Mouse (Mus musculus): Measurements from ENCODE around the gene Lrig1. TPM values are rescaled to one million over a fixed set of nuclear protein-coding genes. Genes with fewer than 3 reads are reported as not detected.

Gene Lrig1
- total and polyA plus RNA-seq, 3 experiments = 0.58 to 0.75 TPM; not detected in 1

GRCm38 (mm10) chr6:94598421-94598820 lies 101.5 kb downstream of the Lrig1 start:
- no peak for DNase-seq (ENCODE audit: low read depth, low spot score)
- TF ChIP-seq POLR2AphosphoS2 (IDR thresholded peaks at IDR 0.05; ENCODE audit: low read length) (no peak), MEF2A (IDR thresholded peaks at IDR 0.05; ENCODE audit: extremely low read depth, insufficient replicate concordance, low read depth, low read length, poor library complexity, severe bottlenecking) (no peak), MAX (IDR thresholded peaks at IDR 0.05; ENCODE audit: low read length) (no peak), ZNF384 (IDR thresholded peaks at IDR 0.05; ENCODE audit: low read depth, low read length) (no peak), CTCF (IDR thresholded peaks at IDR 0.05 in 2 of 3, conservative IDR thresholded peaks at IDR 0.05 in 1 of 3; ENCODE audit: control insufficient read depth in 1 of 3, insufficient read depth in 1 of 3, low read depth in 2 of 3, low read length in 3 of 3, poor library complexity in 1 of 3, severe bottlenecking in 1 of 3) (no peak), MYB (IDR thresholded peaks at IDR 0.05; ENCODE audit: low read depth, low read length) (no peak), EP300 (IDR thresholded peaks at IDR 0.05; ENCODE audit: low read depth in 1 of 2, low read length in 2 of 2) (no peak)
- Histone ChIP-seq H3K9me3 (replicated peaks; ENCODE audit: insufficient read depth, low read length) (no peaks in the 10 kb centered on the region), H3K9ac (ENCODE audit: control insufficient read depth, low read depth, low read length, poor library complexity, severe bottlenecking) (no peak overlapping the region), H3K4me1 (ENCODE audit: control insufficient read depth in 1 of 2, insufficient read depth in 2 of 2, low read length in 2 of 2) (no peaks in the 10 kb centered on the region), H3K4me3 (ENCODE audit: control insufficient read depth in 1 of 2, insufficient read depth in 1 of 2, low read depth in 2 of 2, low read length in 2 of 2) (no peak overlapping the region), H3K79me2 (ENCODE audit: control insufficient read depth, insufficient read depth, low read length, poor library complexity) (no peaks in the 10 kb centered on the region), H3K27me3 (ENCODE audit: control insufficient read depth in 1 of 2, insufficient read depth in 2 of 2, low read length in 2 of 2) (no peaks in the 10 kb centered on the region), H3K27ac (ENCODE audit: control insufficient read depth, low read depth, low read length) (no peak overlapping the region), H3K36me3 (ENCODE audit: control insufficient read depth in 1 of 2, insufficient read depth in 2 of 2, low read length in 2 of 2) (no peaks in the 10 kb centered on the region)

- Histone ChIP-seq H3K27ac (ENCODE audit: control insufficient read depth, low read depth, low read length) (no peak overlapping the region), H3K9ac (ENCODE audit: control insufficient read depth, low read depth, low read length, poor library complexity, severe bottlenecking) (no peak overlapping the region), H3K79me2 (ENCODE audit: control insufficient read depth, insufficient read depth, low read length, poor library complexity) (no peaks in the 10 kb centered on the region), H3K36me3 (ENCODE audit: control insufficient read depth in 1 of 2, insufficient read depth in 2 of 2, low read length in 2 of 2) (no peaks in the 10 kb centered on the region), H3K4me1 (ENCODE audit: control insufficient read depth in 1 of 2, insufficient read depth in 2 of 2, low read length in 2 of 2) (no peaks in the 10 kb centered on the region), H3K27me3 (ENCODE audit: control insufficient read depth in 1 of 2, insufficient read depth in 2 of 2, low read length in 2 of 2) (no peaks in the 10 kb centered on the region), H3K9me3 (replicated peaks; ENCODE audit: insufficient read depth, low read length) (no peaks in the 10 kb centered on the region), H3K4me3 (ENCODE audit: control insufficient read depth in 1 of 2, insufficient read depth in 1 of 2, low read depth in 2 of 2, low read length in 2 of 2) (no peak overlapping the region)
- no peak for DNase-seq (ENCODE audit: low read depth, low spot score)
- TF ChIP-seq SMC3 (IDR thresholded peaks at IDR 0.05; ENCODE audit: low read depth, low read length) (peak; percentile 40), CTCF (IDR thresholded peaks at IDR 0.05 in 2 of 3, conservative IDR thresholded peaks at IDR 0.05 in 1 of 3; ENCODE audit: control insufficient read depth in 1 of 3, insufficient read depth in 1 of 3, low read depth in 2 of 3, low read length in 3 of 3, poor library complexity in 1 of 3, severe bottlenecking in 1 of 3) (peak in 2 of 3 experiments; percentile 19 to 22; a peak in 2 of 6 replicates), HCFC1 (IDR thresholded peaks at IDR 0.05; ENCODE audit: low read depth, low read length) (no peak), POLR2AphosphoS2 (IDR thresholded peaks at IDR 0.05; ENCODE audit: low read length) (no peak), NELFE (IDR thresholded peaks at IDR 0.05; ENCODE audit: low read depth, low read length) (no peak), ZKSCAN1 (IDR thresholded peaks at IDR 0.05; ENCODE audit: low read depth, low read length) (no peak), GABPA (IDR thresholded peaks at IDR 0.05; ENCODE audit: low read depth, low read length) (no peak)
Measured at GRCm38 (mm10) chr6:94596761-94597485, 103.0 kb downstream of the Lrig1 start.
